Mouse (Mus musculus) testis, adult 2 months (tissue): ENCODE results near the gene Snph.

Experiments
- CTCF ChIP-seq: fragments of 200-500 bp; IDR thresholded peaks from 2 replicates; pipeline ENCODE4 v1.5.1; 2012; ENCODE audit warnings: low read depth, mild to moderate bottlenecking, inconsistent platforms, low read length, moderate library complexity; ENCODE audit not compliant: control insufficient read depth, insufficient read depth, insufficient replicate concordance
- POLR2A ChIP-seq: fragments of 200-500 bp; IDR thresholded peaks from 2 replicates; pipeline ENCODE4 v1.6.1; 2012; ENCODE audit warnings: low read depth, mild to moderate bottlenecking, inconsistent platforms, low read length, moderate library complexity; ENCODE audit not compliant: control insufficient read depth

DNA sequence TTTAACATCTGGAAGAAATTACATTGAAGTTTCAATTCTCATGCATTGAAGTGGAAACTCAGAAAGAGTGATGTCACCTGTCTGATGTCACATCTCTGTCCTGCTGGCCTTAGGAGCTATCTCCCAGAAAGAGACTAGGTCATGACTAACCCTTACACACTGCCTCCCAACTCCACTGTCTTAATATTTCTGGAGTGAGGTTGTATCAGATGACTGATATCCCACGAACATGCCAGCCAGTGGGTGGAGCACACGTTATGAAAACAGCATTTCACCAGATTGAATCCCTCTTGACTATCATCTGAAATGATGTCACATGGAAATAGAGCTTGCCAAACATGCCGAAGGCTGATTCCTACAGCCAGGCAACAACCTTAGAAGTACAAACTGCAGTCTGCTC is 67.4 kb downstream of the Snph start:
- TF ChIP-seq CTCF (no peak), POLR2A (no peak)
